In the genomic region with DNA sequence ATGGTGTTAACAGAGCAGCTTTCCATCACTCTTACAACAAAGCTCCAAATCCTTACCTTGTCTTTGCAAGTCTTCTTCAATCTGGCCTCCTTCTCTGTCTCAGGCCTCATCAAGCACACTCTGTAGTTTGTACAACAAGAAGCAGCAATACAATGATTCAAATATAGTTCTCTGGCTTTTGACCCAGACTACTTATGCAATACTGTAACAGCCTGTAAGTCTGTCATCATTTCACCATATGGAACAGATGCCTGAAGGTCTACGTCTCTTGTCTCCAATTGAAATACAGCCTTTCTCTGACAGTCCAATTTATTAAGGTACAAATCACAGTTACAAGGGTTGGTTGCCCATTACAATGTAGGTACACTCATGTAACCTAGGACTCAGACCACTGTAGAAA, we compare ENCODE assay signal across 29 mouse cellular contexts.
"Had no signal": no experiment of that assay in that cellular context is flagged by ENCODE, and none has a peak within 500 bp of the region (broad histone marks: within the 10 kb centered on the region; RNA-seq: fewer than 3 reads in every experiment).

No protein-coding gene starts in this region.

- ATAC-seq: forebrain, embryonic 13.5 days; forebrain, embryonic 14.5 days; forebrain, embryonic 15.5 days; forebrain, embryonic 16.5 days; forebrain, postnatal 0 days had no signal

- H3K9ac ChIP-seq: embryonic facial prominence, embryonic 12.5 days; embryonic facial prominence, embryonic 13.5 days; embryonic facial prominence, embryonic 15.5 days; forebrain, embryonic 12.5 days; forebrain, embryonic 13.5 days; forebrain, embryonic 15.5 days; forebrain, postnatal 0 days had no signal

- H3K36me3 ChIP-seq: embryonic facial prominence, embryonic 10.5 days; embryonic facial prominence, embryonic 12.5 days; embryonic facial prominence, embryonic 13.5 days; embryonic facial prominence, embryonic 15.5 days; forebrain, embryonic 10.5 days; forebrain, embryonic 12.5 days; forebrain, embryonic 15.5 days had no signal

- DNase-seq: cerebellum, adult 18-20 months; cerebellum, adult 2 months; cerebellum, adult 8-10 months; cerebellum, adult 9-10 months; cerebellum, adult 9-11 months; cerebellum, postnatal 10 days; cerebellum, postnatal 14 days; cerebellum, postnatal 25 days; cerebellum, postnatal 36 days; embryo, embryonic 11 days; forebrain, postnatal 0 days; gastrocnemius, adult 2 months; gastrocnemius, postnatal 10 days; gastrocnemius, postnatal 14 days; gastrocnemius, postnatal 25 days; gastrocnemius, postnatal 36 days; heart, adult 11 months; heart, adult 18-20 months had no signal

- H3K27me3 ChIP-seq: embryonic facial prominence, embryonic 12.5 days; embryonic facial prominence, embryonic 13.5 days; embryonic facial prominence, embryonic 15.5 days; forebrain, embryonic 12.5 days; forebrain, embryonic 13.5 days; forebrain, embryonic 15.5 days had no signal

- H3K4me1 ChIP-seq: embryonic facial prominence, embryonic 10.5 days; embryonic facial prominence, embryonic 12.5 days; embryonic facial prominence, embryonic 13.5 days; embryonic facial prominence, embryonic 15.5 days; forebrain, embryonic 10.5 days; forebrain, embryonic 12.5 days; forebrain, embryonic 13.5 days; forebrain, embryonic 15.5 days had no signal

- H3K4me2 ChIP-seq: embryonic facial prominence, embryonic 12.5 days; embryonic facial prominence, embryonic 13.5 days; embryonic facial prominence, embryonic 15.5 days; forebrain, embryonic 12.5 days; forebrain, embryonic 13.5 days; forebrain, embryonic 15.5 days had no signal

- H3K27ac ChIP-seq: embryonic facial prominence, embryonic 10.5 days; embryonic facial prominence, embryonic 12.5 days; embryonic facial prominence, embryonic 13.5 days; embryonic facial prominence, embryonic 15.5 days; forebrain, embryonic 10.5 days; forebrain, embryonic 12.5 days; forebrain, embryonic 13.5 days; forebrain, embryonic 15.5 days; gastrocnemius, adult 2 months had no signal

- H3K9me3 ChIP-seq: embryonic facial prominence, embryonic 10.5 days; embryonic facial prominence, embryonic 12.5 days; embryonic facial prominence, embryonic 13.5 days; embryonic facial prominence, embryonic 15.5 days; forebrain, embryonic 10.5 days; forebrain, embryonic 12.5 days; forebrain, embryonic 13.5 days; forebrain, embryonic 15.5 days had no signal

- H3K4me3 ChIP-seq: embryonic facial prominence, embryonic 10.5 days; embryonic facial prominence, embryonic 12.5 days; embryonic facial prominence, embryonic 13.5 days; embryonic facial prominence, embryonic 15.5 days; erythroblast, embryonic 14.5 days; forebrain, embryonic 10.5 days; forebrain, embryonic 12.5 days; forebrain, embryonic 13.5 days; forebrain, embryonic 15.5 days; gastrocnemius, adult 2 months had no signal
